Mouse (Mus musculus) embryonic fibroblast, embryonic 13.5 days (primary cell): ENCODE measurements around the gene Pgm3.

Experiments used
- CTCF ChIP-seq: IDR thresholded peaks from 2 replicates; pipeline ENCODE4 v1.5.1; 2011; ENCODE audit warnings: mild to moderate bottlenecking, control low read depth, low read length, moderate library complexity, borderline replicate concordance; ENCODE audit not compliant: insufficient read depth
- POLR2A ChIP-seq: IDR thresholded peaks from 2 replicates; pipeline ENCODE4 v1.6.1; 2011; ENCODE audit warnings: low read depth, mild to moderate bottlenecking, control low read depth, low read length, moderate library complexity

DNA sequence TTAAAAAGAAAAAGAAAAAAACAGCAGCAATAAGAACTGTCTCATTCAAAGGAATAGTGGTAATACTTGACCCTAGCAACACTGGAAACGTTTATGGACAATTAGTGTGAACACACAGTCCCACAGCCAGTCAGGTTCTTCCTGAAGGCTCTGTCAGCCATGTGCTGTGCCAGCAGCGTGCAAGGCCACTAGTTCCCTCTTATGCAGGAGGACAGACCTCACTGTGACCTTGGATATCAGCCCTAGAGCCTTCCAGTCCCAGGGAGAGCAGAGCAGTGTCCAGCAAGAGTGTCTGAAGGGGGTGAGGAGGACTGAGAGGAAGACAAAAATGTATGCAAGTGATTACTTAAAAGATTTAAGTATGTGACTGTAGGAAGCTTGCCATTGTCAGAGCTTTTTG lies 46.0 kb downstream of the Pgm3 start:
- TF ChIP-seq CTCF (no peak), POLR2A (no peak)
